Mouse (Mus musculus): ENCODE measurements around the gene Ranbp10.
A peak's percentile ranks its signal among the peaks of the same experiment; 100 is the strongest.
"Not testable (repeated sequence)": the region's sequence is repeated elsewhere in the genome, so short reads cannot be mapped to it uniquely, and the experiment has no call there.

Gene Ranbp10

GRCm38 (mm10) chr8:105835318-105835717, 8.2 kb upstream of the Ranbp10 start:
- peak; percentile 84 for DNase-seq (ENCODE audit: low read depth, low spot score)

- DNase-seq (ENCODE audit: low read depth, low spot score), result not testable (repeated sequence)
Measured at GRCm38 (mm10) chr8:105833740-105834139, 6.6 kb upstream of the Ranbp10 start.

- peak; percentile 35 for DNase-seq (ENCODE audit: low read depth, low spot score)
Measured at GRCm38 (mm10) chr8:105826379-105826778, 771 bp downstream of the Ranbp10 start.

GRCm38 (mm10) chr8:105825506-105825905, 1.6 kb downstream of the Ranbp10 start:
- peak; percentile 76 for DNase-seq (ENCODE audit: low read depth, low spot score)

- DNase-seq (ENCODE audit: low read depth, low spot score), result no peak
Measured at GRCm38 (mm10) chr8:105820925-105821324, 6.2 kb downstream of the Ranbp10 start.

- DNase-seq (ENCODE audit: low read depth, low spot score), result no peak
Measured at GRCm38 (mm10) chr8:105819659-105820058, 7.5 kb downstream of the Ranbp10 start.

- DNase-seq (ENCODE audit: low read depth, low spot score), result no peak
Measured at GRCm38 (mm10) chr8:105813241-105813640, 13.9 kb downstream of the Ranbp10 start.

- DNase-seq (ENCODE audit: low read depth, low spot score), result no peak
Measured at GRCm38 (mm10) chr8:105812511-105812910, 14.6 kb downstream of the Ranbp10 start.

- DNase-seq (ENCODE audit: low read depth, low spot score), result peak; percentile 27
Measured at GRCm38 (mm10) chr8:105811543-105811942, 15.6 kb downstream of the Ranbp10 start.

GRCm38 (mm10) chr8:105811061-105811460, 16.1 kb downstream of the Ranbp10 start:
- peak; percentile 9 for DNase-seq (ENCODE audit: low read depth, low spot score)

GRCm38 (mm10) chr8:105810245-105810786, 16.8 kb downstream of the Ranbp10 start:
- DNase-seq (ENCODE audit: low read depth, low spot score), result peak; percentile 71

- DNase-seq (ENCODE audit: low read depth, low spot score), result no peak
Measured at GRCm38 (mm10) chr8:105808480-105808879, 18.7 kb downstream of the Ranbp10 start.

GRCm38 (mm10) chr8:105807766-105808165, 19.4 kb downstream of the Ranbp10 start:
- no peak for DNase-seq (ENCODE audit: low read depth, low spot score)

- DNase-seq (ENCODE audit: low read depth, low spot score), result no peak
Measured at GRCm38 (mm10) chr8:105805964-105806363, 21.2 kb downstream of the Ranbp10 start.

GRCm38 (mm10) chr8:105805346-105805745, 21.8 kb downstream of the Ranbp10 start:
- no peak for DNase-seq (ENCODE audit: low read depth, low spot score)

- DNase-seq (ENCODE audit: low read depth, low spot score), result no peak
Measured at GRCm38 (mm10) chr8:105804797-105805196, 22.4 kb downstream of the Ranbp10 start.

- DNase-seq (ENCODE audit: low read depth, low spot score), result no peak
Measured at GRCm38 (mm10) chr8:105801153-105801904, 25.8 kb downstream of the Ranbp10 start.

- DNase-seq (ENCODE audit: low read depth, low spot score), result no peak
Measured at GRCm38 (mm10) chr8:105799091-105799812, 27.9 kb downstream of the Ranbp10 start.

GRCm38 (mm10) chr8:105798408-105798807, 28.7 kb downstream of the Ranbp10 start:
- no peak for DNase-seq (ENCODE audit: low read depth, low spot score)

- no peak for DNase-seq (ENCODE audit: low read depth, low spot score)
Measured at GRCm38 (mm10) chr8:105795785-105796184, 31.4 kb downstream of the Ranbp10 start.

- peak; percentile 31 for DNase-seq (ENCODE audit: low read depth, low spot score)
Measured at GRCm38 (mm10) chr8:105794009-105794598, 33.0 kb downstream of the Ranbp10 start.

- no peak for DNase-seq (ENCODE audit: low read depth, low spot score)
Measured at GRCm38 (mm10) chr8:105793331-105793730, 33.8 kb downstream of the Ranbp10 start.
